Mouse (Mus musculus) forebrain, embryonic 14.5 days (tissue): ENCODE results near the gene Cyp26a1. TPM values are rescaled to one million over a fixed set of nuclear protein-coding genes. Genes with fewer than 3 reads are reported as not detected.

Experiments
- ATAC-seq: fragments of 200-750 bp; cut with Nextera tagmentation; 2 replicates; pipeline ENCODE4 v1.8.0; 2017; ENCODE audit warnings: mild to moderate bottlenecking, moderate library complexity
- DNase-seq: peaks from one replicate; pipeline ENCODE4 v3.0.0-alpha.2; 2015; ENCODE audit warnings: low spot score
- H3K27ac ChIP-seq: fragments of 300-500 bp; sonication (generic); 2 replicates; pipeline ENCODE4 v1.5.1; 2014; ENCODE audit warnings: low read depth, mild to moderate bottlenecking, control low read depth, low read length, moderate library complexity
- H3K27me3 ChIP-seq: fragments of 300-500 bp; sonication (generic); replicated peaks from 2 replicates; pipeline ENCODE4 v1.6.1; 2014; ENCODE audit warnings: low read length, control low read depth, mixed read lengths; ENCODE audit not compliant: control insufficient read depth, insufficient read depth
- H3K36me3 ChIP-seq: fragments of 300-500 bp; sonication (generic); 2 replicates; pipeline ENCODE4 v1.6.1; 2014; ENCODE audit warnings: low read length, control low read depth; ENCODE audit not compliant: control insufficient read depth, insufficient read depth
- H3K4me1 ChIP-seq: fragments of 300-500 bp; sonication (generic); 2 replicates; pipeline ENCODE4 v1.6.1; 2014; ENCODE audit warnings: antibody characterized with exemption, low read length, control low read depth; ENCODE audit not compliant: control insufficient read depth, insufficient read depth
- H3K4me2 ChIP-seq: fragments of 300-500 bp; sonication (generic); 2 replicates; pipeline ENCODE4 v1.6.1; 2014; ENCODE audit warnings: mild to moderate bottlenecking, control low read depth, low read length
- H3K4me3 ChIP-seq: fragments of 300-500 bp; sonication (generic); 2 replicates; pipeline ENCODE4 v1.5.1; 2014; ENCODE audit warnings: low read depth, low read length, control low read depth
- H3K9ac ChIP-seq: fragments of 300-500 bp; sonication (generic); 2 replicates; pipeline ENCODE4 v1.6.1; 2014; ENCODE audit warnings: mild to moderate bottlenecking, low read length, control low read depth, moderate library complexity
- H3K9me3 ChIP-seq: fragments of 300-500 bp; sonication (generic); replicated peaks from 2 replicates; pipeline ENCODE4 v1.6.1; 2016; ENCODE audit warnings: low read length, control low read depth, mixed read lengths; ENCODE audit not compliant: control insufficient read depth
- WGBS: fragments of 180-500 bp; shearing (Covaris S2); extraction: QIAGEN DNeasy Blood & Tissue Kit; methylation state at CpG from one replicate; pipeline ENCODE4 v1.1.7; 2014; 5-methylcytosine and 5-hydroxymethylcytosine counted together
- polyA plus RNA-seq: library from polyadenylated mRNA; unstranded; fragments of >200 nt; fragmentation: Nextera tagmentation; extraction: Ambion mirVana; gene quantifications from 2 replicates; pipeline ENCODE4 v1.2.1, GENCODE M21; 2014

Gene Cyp26a1
- polyA plus RNA-seq, 1 experiment from 2014 or later, result not detected

GRCm38 (mm10) chr19:37740043-37740442, 42.4 kb downstream of the Cyp26a1 start:
- H3K9ac ChIP-seq, result no peak overlapping the region
- no peaks in the 10 kb centered on the region for H3K27me3 ChIP-seq
- H3K36me3 ChIP-seq, result no peaks in the 10 kb centered on the region
- no peak overlapping the region for H3K4me3 ChIP-seq
- H3K4me1 ChIP-seq, result no peaks in the 10 kb centered on the region
- WGBS, result 82% methylated on average over 7 of the region's 7 CpGs
- H3K4me2 ChIP-seq, result no peak overlapping the region
- no peaks in the 10 kb centered on the region for H3K9me3 ChIP-seq
- no peak overlapping the region for H3K27ac ChIP-seq
- no peak for DNase-seq
- no peak for ATAC-seq

Other genes starting within 250 kb of the Cyp26a1 start
- gene Exoc6, start 147.4 kb upstream of the Cyp26a1 start, polyA plus RNA-seq, result 23.2 and 29.9 TPM in 2 replicates
- gene Cyp26c1, start 12.2 kb upstream of the Cyp26a1 start, polyA plus RNA-seq, result not detected in 2 replicates